Mouse (Mus musculus) embryo, embryonic 10 days (tissue): ENCODE measurements around the gene Cyp26b1.

ENCODE experiments used
- DNase-seq: peaks from one replicate; pipeline ENCODE4 v3.0.0-alpha.2; 2015; ENCODE audit warnings: low spot score

Gene Cyp26b1

DNA sequence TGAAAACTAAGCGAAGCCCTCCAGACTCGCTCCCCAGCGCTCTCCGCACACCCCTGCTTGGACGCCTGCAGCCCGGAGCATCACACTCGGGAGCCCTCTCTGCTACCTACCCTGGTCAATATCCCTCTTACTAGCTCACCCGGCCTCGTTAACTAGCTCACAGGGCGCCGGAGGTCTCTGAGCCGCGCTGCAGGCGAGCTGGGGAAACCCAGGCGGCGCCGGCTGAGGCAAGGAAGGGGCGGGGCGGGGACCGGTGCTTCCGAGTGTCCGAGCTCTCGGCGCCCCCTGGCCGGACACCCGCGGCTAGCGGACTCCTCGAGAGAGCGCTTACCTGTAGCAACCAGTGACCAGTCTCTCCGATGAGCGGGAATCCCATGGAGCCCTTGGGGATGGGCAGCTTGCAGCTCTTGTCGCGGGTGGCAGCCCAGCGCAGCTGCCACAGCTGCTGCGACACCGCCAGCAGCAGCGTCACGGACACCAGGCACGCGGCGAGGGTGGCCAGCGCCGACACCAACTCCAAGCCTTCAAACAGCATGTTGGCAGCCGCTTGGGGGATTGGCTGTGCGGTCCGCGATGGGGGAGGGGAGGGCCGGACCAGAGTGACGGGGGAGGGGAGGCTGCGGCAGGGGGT, 6.1 kb downstream of the Cyp26b1 start:
- DNase-seq, result peak; percentile 74

DNA sequence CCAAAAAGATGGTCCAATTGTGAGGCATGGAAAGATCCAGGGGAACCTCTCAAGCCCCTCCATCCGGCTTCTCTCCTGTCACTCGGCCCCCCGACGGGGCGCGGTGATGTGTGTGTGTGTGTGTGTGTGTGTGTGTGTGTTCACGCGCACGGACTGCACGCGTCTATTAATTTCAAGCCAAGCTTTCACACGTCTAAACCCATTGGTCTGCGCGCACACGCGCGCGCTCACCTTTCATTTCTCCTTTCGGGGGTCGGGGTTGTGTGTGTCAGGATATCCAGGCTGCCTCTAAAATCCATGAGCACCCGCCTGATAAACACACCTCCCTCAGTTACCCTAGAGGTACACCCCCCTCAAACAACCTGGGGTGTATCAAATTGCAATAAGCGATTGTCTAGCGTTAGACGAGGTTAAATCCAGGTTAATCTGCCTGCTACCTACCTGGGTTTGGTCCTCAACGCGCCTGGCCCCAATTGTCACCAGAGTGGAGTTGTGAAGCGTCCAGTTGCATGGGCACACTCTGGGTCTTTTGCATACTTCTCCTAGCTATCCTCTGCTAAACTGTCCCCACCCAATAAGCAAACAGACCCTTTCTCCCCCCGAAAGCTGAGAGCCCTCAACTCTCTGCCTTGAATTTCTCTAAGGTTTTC, 7.0 kb downstream of the Cyp26b1 start:
- DNase-seq, result no peak

DNA sequence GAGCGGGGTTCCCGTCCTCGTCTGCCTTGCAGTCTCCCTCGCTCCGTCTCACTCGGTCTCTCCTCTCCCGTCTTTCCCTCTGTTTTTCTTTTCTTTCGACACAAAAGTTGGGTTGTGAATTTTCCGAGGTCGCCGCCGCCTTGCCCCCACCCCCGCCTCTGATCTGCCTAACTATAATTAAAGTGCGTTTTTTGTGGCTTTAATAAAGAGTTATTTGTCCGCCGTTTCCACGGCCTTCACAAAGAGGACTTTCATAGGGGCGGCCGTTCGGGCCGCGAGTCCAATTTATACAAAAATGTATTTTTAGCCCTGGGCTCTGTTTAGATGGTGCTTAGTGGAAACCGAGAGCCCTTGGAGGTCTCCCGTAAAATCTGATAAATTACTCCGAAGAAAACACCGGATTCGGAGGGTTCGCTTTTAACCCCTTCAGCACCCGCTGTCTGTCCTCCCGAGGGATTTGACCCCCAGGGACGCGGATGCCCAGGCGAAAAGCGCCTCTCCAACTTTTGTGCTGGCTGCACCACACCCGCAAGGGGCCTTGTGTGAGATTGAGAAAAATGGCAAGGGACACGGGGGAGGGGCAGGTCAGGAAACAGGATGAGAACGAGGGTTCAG, 7.9 kb downstream of the Cyp26b1 start:
- no peak for DNase-seq

DNA sequence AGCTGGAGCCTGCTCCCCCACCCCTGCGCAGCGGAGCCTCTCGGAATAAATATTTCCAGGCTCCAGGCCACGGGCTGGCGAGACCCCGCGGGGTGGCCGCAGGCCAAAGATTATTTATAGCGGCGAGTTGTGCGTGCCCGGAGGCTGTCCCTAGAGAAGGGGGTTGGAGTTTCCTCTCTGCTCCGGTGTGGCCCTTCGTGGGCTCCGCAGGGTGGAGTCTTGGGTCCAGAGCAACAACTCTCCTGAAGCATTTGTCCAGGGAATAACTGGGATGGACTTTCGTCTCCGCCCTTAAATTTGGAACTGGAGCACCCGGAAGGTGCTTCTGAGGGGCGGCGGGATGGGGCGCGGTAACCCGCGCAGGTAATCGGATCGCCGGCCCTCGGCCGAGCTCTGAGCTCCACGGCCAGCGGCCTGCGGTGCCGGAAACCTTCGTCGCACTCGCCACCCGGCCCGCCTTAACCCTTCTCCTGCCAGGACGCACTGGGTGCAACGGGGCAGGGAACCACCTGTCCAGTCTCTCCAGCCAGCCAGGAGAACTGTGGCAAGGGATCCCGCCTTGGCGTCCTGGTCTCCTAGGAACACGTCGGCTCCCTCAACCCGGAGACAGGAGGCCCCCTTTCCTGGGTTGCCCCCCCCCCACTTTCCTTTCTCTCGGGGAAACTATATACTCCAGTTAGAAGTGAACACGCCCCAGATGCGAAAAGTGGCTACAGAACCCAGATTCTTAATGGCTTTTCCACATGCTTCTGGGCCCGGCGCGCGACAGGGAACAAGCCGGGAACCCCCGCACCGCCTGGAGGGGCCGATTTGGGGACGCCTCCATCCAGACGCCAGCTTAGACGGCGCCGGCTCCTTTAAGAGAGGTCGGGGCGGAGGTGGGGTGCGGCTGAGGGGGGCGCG, 8.7 kb downstream of the Cyp26b1 start:
- peak; percentile 47 for DNase-seq

DNA sequence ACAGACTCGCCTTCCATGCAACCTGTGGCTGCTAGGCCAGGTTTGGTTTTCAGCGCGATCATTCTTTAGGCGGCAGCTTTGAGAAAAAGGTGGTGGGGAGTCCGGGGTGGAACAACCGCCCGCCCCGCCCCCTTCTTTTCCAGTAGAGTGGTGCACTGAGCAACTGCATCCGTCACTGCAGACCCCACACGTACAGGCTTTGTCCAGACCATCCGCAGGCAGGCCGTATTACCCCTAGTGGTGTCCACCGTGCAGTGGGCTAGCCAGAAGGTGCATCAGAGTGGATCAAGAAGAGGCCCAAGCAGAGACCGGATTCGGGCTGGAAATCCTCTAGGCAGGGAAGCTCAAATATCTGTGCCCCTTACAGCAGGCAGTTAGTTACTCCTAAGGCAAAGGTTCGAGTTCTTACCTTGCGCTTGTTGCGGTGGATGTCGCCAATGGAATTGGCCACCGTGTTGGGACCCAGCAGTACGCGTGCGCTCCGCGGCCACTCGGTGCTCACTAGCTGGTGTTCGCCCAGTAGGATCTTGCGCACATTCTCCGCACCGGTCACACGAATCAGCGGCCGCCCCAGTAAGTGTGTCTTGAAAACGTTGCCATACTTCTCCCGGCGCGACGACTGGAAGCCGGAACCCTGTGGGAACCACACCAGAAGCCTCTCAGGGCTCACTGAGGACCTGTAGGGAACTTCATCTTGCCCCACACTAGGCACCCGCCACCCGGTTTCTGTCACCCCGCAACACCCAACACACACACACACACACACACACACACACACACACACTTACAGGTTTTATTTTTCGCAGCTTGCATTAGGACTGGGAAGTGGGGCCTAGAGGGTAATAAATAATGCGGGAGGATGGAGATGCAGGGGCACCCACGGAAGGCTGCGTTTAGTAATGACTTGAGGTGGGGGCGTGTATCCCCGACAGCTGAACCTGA, 9.6 kb downstream of the Cyp26b1 start:
- DNase-seq, result peak; percentile 52

DNA sequence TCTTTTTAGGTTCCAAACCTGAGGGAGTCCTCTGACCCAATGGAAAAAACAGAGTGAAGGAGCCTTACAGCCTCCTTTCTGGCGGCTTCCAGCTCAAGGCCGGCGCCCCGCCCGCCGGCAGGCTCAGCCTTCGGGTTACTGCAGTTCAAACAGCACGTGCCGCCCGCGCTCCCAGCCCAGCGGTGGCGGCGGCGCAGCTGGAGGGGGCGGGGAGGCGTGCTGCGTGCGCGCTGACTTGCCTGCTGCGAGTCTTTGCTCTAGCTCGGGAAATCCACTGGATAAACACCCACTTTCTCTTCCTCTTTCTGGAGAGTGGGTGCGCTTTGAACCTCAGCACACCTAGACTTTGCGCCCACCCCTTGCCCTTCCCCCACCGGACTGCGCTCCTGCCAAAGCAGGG, 10.3 kb downstream of the Cyp26b1 start:
- DNase-seq, result peak; percentile 84

DNA sequence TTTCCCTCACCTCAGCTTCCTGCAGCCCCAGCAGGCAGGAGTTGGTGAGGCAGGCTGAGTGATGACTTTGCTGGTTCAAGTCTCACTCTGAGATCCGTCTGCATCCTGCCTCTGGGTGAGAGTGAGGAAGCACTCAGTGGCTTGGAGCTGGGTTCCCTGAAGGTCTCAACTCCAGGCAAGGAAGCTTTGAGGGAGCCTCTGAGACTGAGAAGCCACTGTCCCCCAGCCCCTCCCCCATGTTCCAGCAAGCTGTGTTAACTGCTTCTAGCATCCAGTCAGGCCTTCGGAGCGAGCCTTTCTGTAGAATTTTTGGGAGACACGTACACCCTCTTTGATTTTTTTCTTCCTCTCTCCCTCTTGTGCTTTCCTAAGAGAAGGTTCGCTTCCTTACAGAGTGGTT, 10.9 kb downstream of the Cyp26b1 start:
- DNase-seq, result no peak

DNA sequence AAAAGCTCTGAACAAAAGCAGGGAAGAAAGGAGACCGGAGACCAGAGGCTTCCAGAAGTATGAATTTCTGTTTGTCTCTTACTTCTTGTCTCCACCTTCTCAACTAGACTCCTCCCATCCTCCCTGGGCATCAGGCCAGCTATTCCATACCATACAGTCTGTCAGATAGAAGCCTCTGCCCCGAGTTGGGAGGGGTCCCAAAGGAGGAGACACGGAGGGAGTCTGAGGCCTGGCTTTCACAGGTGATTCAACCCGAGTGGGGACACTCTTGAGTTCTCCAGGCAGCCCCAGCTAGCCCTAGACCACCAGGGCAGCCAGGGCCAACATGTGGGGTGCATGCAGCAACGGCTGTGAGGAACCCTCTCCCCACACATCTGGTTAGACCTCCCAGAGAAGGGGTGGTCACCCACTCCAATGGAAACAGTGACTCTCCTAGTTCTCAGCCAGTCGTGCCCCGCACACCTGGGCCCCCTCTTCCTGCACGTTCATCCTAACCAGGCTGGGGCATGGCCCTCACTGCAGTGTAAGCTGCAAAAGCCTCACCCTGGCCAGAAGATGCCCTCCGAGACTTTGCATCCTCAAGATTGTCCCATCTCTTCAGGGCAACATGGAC, 11.8 kb downstream of the Cyp26b1 start:
- no peak for DNase-seq

DNA sequence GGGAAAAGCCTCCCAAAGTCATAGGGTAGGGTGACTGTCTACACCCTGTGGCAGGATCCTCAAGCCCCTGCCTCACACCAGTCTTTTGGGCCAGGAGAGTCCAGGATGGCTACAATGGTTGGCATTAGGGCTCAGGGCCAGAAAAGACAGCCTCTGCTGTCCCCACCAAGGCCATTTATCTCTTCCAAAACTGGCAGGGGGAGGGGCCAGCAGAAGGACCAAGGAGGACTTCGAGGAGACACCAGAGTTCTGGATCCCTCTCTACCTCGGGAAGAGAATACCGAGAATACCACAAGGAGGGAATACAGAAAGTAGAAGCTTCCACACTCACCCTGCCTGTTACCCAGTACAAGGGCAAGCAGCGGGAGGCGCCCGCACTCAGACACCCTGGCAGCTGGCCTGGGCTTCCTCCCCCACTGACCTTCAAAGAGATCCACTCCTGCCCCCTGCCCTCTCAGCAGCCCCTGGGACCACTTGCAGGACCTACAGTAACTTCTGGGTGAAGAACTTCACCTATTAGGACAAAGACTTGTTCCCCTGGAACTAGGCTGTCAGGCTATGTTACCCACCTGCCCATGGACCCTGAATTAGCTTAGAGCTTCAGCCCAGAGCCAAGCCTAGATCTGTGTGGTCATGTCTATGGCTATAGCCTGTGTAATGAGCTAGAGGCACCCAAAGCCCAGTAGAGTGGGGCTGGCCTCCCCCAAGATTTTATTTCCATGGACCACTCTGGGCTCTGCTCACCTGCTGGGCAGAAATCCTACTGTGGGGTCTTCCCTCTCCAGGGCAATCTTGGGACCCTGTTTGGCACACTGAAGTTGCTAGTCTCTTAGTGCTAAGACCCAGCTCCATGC, 12.5 kb downstream of the Cyp26b1 start:
- DNase-seq, result no peak

DNA sequence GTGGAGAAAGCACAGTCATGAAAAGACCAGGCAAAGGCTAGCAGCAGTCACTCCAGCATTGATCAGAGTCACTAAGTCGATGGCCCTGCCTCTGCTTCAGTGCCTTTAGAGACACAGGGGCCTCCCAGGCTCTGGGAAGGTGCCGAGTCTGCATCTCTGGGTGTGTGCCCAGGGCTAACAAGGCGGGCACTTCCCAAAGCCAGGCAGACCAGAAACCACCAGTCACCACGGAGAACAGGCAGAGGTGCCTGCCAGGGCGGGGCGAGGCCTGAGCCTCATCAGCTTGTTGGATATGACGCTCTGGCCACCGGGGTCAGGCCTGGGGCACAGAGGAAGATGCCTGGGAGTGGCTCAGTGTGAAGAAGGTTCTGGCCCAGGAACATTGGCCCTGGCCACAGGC, 14.2 kb downstream of the Cyp26b1 start:
- DNase-seq, result no peak

DNA sequence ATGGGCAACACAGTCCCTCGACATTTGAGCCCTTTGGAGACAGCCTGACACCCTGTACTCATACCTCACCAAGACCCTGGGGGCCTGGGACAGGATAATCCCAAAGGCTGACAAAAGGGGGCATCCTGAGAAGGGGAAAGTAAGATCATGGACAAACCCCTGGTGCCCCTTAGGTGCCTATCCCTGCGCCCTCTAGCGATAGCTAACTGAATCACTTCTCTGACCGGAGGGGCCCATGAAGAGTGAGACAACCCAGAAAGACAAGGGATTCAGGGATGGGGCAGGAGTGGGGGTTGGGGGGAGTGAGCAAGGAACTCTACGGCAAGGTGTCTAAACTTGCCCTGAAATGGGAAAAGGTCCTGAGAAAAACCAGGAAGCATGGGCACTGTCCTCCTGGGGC, 14.8 kb downstream of the Cyp26b1 start:
- peak; percentile 78 for DNase-seq

DNA sequence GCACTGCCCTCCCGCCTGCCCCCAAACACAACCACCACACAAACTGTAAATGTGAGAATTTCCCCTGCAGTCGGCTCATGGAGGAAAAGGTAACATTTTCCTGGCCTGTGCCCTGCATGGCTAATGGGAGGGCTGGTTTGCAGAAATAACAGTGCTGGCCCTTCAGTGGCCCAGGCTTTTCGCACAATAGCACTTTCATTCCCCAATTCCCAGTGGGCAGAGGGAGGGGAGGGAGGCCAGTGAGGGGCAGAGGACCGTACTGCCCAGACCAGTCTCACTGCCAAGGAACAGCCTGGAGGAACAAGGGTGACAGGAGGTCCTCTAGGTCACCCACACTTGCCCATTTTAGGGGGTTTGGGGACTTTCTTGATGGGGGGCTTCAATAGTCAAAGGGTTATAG, 15.8 kb downstream of the Cyp26b1 start:
- DNase-seq, result no peak

DNA sequence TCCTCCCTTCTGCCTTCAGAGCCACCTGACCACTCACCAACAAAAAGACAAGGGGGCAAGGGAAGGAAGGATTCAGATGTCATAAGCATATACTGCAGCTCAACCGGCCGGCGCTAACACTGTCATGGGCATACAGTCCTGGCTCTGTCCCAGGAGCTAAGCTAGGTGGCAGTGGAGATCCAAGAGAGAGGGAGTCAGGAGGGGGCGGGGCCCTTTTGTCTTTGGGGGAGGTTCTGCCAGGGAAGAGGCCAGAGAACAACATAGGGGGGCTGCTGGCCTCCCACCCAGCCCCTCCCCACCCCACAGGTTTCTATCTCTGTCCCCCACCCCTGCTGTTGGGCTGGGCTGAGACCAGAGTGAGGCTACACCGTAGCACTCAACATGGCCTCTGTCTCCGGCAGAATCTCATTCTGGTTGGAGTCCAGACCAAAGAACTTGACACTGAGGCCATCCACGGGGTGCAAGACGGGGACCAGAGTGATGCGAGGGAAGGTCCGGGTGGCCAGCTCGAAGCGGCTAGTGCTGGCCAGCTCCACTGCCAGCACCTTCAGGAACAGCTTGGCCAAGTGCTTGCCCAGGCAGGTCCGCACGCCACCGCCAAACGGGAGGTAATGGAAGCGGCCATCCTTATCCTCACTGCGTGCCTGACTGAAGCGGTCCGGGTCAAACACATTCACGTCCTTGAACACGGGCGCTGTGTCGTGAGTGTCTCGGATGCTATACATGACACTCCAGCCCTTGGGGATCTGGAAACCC, 19.6 kb downstream of the Cyp26b1 start:
- peak; percentile 55 for DNase-seq

DNA sequence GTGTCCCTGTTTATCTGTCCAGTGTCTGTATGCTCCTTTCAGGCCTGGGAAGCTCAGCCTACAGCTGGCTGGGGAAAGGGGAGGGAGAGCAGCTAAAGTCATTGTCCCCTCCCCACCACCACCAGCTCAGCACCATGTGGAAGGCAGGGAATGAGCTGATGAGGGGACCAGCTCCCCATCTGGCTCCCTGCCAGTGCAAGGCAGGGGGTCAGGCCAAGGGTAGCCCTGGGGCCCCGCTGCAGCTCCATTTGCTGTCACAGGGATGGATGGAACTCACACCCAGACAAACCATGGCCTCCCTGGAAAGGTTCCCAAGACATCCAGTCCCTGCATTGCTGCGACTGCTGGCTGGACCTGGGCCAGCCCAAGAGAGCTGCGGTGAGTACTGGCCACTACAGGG, 23.7 kb downstream of the Cyp26b1 start:
- no peak for DNase-seq

DNA sequence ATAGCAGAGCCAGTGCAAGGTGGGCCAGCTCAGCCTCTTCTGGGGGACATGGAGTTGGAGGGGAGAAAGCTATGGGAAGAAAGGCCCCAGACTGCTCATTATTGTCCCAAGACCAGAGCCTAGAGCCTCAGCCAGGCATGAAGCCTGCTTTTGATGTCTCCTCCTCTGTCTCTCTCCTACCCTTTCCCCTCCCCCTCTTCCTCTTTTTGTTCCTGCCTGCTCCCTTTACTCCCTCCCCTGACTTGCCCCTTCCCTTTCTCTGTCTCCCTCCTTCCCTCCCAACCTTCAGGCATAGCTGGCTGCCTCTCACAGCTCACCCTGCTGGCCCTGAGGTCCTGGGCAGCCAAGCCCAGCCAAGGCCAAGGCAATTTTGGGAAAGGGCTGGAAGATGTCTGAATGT, 24.1 kb downstream of the Cyp26b1 start:
- DNase-seq, result peak; percentile 45

DNA sequence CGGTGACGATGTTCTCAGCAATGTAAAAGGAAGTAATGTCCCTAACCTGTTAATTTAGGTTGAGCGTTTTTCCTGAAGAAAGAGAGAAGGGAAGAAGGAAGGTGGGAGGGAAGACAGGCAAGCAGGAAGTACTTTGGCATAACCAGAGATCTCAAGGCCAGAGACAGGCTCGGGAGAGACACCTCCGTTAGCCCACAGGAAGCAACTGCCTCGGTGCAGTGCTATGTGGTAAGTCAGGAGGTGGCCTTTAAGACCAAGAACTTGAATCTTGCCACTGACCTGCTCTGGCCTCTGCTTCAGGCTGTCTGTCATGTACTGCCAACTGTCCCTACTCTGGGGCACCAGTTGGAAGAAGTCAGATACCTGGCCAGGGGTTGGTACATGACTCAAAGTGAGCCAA, 24.8 kb downstream of the Cyp26b1 start:
- no peak for DNase-seq

DNA sequence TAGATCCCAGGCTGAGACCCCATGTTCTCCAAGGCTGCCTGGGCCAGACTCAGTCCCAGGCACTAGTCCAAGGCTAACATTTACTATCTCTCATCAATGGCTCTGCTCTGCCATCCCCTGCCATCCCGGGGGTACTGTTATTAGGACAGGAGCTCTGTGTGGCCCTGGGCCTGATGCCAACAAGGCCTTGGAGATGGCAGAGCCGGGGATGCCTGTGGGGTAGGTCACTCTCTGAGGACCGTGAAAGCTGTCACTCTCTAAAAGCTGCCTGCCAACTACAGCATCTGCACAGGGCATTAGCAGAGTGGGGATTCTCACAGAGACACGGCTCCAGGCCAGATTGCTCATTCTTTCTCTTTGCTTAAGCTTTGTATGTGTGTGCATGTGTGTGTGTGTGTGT, 26.0 kb downstream of the Cyp26b1 start:
- no peak for DNase-seq

DNA sequence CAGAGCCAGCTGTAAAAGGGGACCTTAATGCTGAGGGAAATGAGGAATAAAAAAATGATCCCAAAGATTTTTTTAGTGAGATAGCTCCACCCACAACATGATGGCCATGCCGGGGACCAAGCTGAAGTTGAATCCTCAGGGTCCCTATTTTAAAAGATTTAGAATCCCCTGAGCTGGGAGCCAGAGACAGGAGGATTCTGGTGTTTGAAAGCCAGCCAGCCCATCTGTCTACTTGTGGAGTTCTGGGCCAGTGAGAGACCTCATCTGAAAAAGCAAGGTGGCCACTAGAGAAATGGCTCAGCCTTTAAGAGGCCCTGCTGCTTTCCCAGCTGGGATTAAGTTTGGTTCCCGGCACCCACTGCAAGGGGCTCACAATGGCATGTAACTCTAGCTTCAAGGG, 26.9 kb downstream of the Cyp26b1 start:
- DNase-seq, result no peak

DNA sequence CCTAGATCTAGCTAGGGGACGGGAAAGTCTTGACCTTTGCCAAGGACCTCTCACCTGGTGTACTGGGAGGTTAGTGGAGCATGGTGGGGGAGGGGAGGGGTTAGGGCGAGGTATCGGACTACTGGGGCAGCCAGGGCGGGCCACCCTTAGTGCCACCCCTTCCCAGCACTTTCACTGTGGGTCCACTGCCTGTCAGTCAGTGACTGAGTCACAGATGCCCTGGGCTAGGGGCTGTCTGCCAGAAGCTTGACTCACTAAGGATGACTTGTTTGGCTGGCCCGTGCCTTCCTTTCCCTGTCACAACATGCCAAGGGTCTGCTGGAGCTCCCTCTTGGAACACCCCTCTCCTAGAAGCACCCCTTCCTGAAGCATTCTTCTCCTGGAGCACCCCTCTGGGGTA, 28.5 kb downstream of the Cyp26b1 start:
- DNase-seq, result no peak
